ENCODE assay signal across 8 mouse cellular contexts in genomic region chr7:111179401-111180271, GRCm38 (mm10).
A peak's percentile ranks its signal among the peaks of the same experiment; 100 is the strongest.
DNase-seq lines count a peak whose midpoint lies in the region; ATAC-seq lines count a peak whose summit lies in the region.

No protein-coding gene starts in this region.

- no peaks in the 10 kb centered on the region for H3K9me3 ChIP-seq in heart, embryonic 12.5 days (replicated peaks)
- H3K9me3 ChIP-seq in kidney, embryonic 16.5 days (ENCODE audit: low read length): no peaks in the 10 kb centered on the region

- H3K9ac ChIP-seq in heart, embryonic 12.5 days: peak overlapping the region; percentile 38; the same call in 1 of the 2 replicates
- peak overlapping the region; percentile 2; the same call in 1 of the 2 replicates for H3K9ac ChIP-seq in kidney, embryonic 16.5 days (replicated peaks; ENCODE audit: low read length)

- peaks cover 27% of the 10 kb centered on the region for H3K4me1 ChIP-seq in heart, embryonic 12.5 days (replicated peaks)
- H3K4me1 ChIP-seq in kidney, embryonic 16.5 days (ENCODE audit: insufficient read depth, low read length): peaks cover 20% of the 10 kb centered on the region; the same call in 1 of the 2 replicates

- H3K36me3 ChIP-seq in heart, embryonic 12.5 days: no peaks in the 10 kb centered on the region
- H3K36me3 ChIP-seq in kidney, embryonic 16.5 days (ENCODE audit: insufficient read depth, low read length): no peaks in the 10 kb centered on the region

- H3K4me2 ChIP-seq in heart, embryonic 12.5 days: peak overlapping the region; percentile 30; the same call in 1 of the 2 replicates
- H3K4me2 ChIP-seq in kidney, embryonic 16.5 days (replicated peaks; ENCODE audit: low read depth, low read length): no peak overlapping the region

- 23% methylated on average over 7 of the region's 7 CpGs for WGBS in heart, embryonic 12.5 days
- whole genome bisulfite sequencing in kidney, embryonic 16.5 days: 39% methylated on average over 7 of the region's 7 CpGs

- H3K4me3 ChIP-seq in heart, embryonic 12.5 days: no peak overlapping the region
- no peak overlapping the region for H3K4me3 ChIP-seq in kidney, embryonic 16.5 days (ENCODE audit: low read length)

- ATAC-seq in heart, embryonic 12.5 days (ENCODE audit: insufficient number of reproducible peaks, low FRiP score): peak; percentile 88
- ATAC-seq in kidney, embryonic 16.5 days (ENCODE audit: low FRiP score, low TSS enrichment): peak; percentile 72

- peak overlapping the region; percentile 85 for H3K27ac ChIP-seq in heart, embryonic 12.5 days (ENCODE audit: poor library complexity, severe bottlenecking)
- peak overlapping the region; percentile 26; the same call in 1 of the 2 replicates for H3K27ac ChIP-seq in kidney, embryonic 16.5 days (ENCODE audit: low read length)

- DNase-seq in cerebellum, postnatal 14 days: peak; percentile 48 to 64
- DNase-seq in cerebellum, adult 11 months: no peak
- DNase-seq in c-Kit-positive CD71-positive TER-119-negative erythroid progenitor cells, embryonic 14.5 days (ENCODE audit: low read depth): peak; percentile 85
- peak; percentile 72 for DNase-seq in lung, postnatal 14 days
- DNase-seq in testis, postnatal 10 days (ENCODE audit: low spot score): peak; percentile 79
- no peak for DNase-seq in cerebellum, adult 18-20 months

- no peaks in the 10 kb centered on the region for H3K27me3 ChIP-seq in heart, embryonic 12.5 days (replicated peaks)
- no peaks in the 10 kb centered on the region for H3K27me3 ChIP-seq in kidney, embryonic 16.5 days (ENCODE audit: insufficient read depth, low read length)

Comparison
In these comparisons a context has a peak if more than half of its experiments do, and no peak if none do; other contexts are left out.
1. DNase-seq: peak in cerebellum, postnatal 14 days (2 of 2), c-Kit-positive CD71-positive TER-119-negative erythroid progenitor cells, embryonic 14.5 days (single experiment), lung, postnatal 14 days (single experiment) and testis, postnatal 10 days (single experiment); none in cerebellum, adult 11 months (single experiment) and cerebellum, adult 18-20 months (0 of 2).